Mouse (Mus musculus): Measurements from ENCODE around the gene Ppp4r2.

GRCm38 (mm10) chr6:100892489-100892888 is 59.1 kb downstream of the Ppp4r2 start:
- no peak for TF ChIP-seq CTCF (IDR thresholded peaks at IDR 0.05; ENCODE audit: low read depth, low read length)
- no peak for TF ChIP-seq POLR2A (IDR thresholded peaks at IDR 0.05; ENCODE audit: borderline replicate concordance, low read depth, low read length)
